Mouse (Mus musculus): ENCODE results near the gene Vmn2r65.

The Vmn2r65 gene

GRCm38 (mm10) chr7:84964015-84964414, at the start of gene Vmn2r65:
TSS of gene Vmn2r65 (minus strand) at chr7:84964115.
- DNase-seq: no peak

- DNase-seq: no peak
These were observed 48.3 kb upstream of the Vmn2r65 start, which contains the start of gene Vmn2r66 for GRCm38 (mm10) chr7:85012168-85012567. TSS of gene Vmn2r66 (minus strand) at chr7:85012268.

- DNase-seq: no peak
These were observed 32.8 kb upstream of the Vmn2r65 start for GRCm38 (mm10) chr7:84996694-84997093.

All from lung, adult 18-20 months (tissue).